Mouse (Mus musculus) myocyte (in vitro differentiated cells): ENCODE measurements around the gene Cacnb2. TPM values are rescaled to one million over a fixed set of nuclear protein-coding genes. Genes with fewer than 3 reads are reported as not detected.

Source experiments
- H3K27me3 ChIP-seq: one replicate; pipeline ENCODE4 v1.6.1; 2011; ENCODE audit not compliant: control insufficient read depth, insufficient read depth, insufficient read length
- H3K36me3 ChIP-seq: one replicate; pipeline ENCODE4 v1.6.1; 2011; ENCODE audit not compliant: control insufficient read depth, insufficient read depth
- H3K4me2 ChIP-seq: one replicate; pipeline ENCODE4 v1.6.1; 2011; ENCODE audit warnings: low read depth, control low read depth
- H3K4me3 ChIP-seq: one replicate; pipeline ENCODE4 v1.5.1; 2011; ENCODE audit warnings: mild to moderate bottlenecking, control low read depth, moderate library complexity
- H3K79me2 ChIP-seq: one replicate; pipeline ENCODE4 v1.6.1; 2011; ENCODE audit not compliant: control insufficient read depth, insufficient read depth
- H3ac ChIP-seq: one replicate; pipeline ENCODE4 v1.6.1; 2011; ENCODE audit not compliant: control insufficient read depth, insufficient read length
- CEBPB ChIP-seq: IDR thresholded peaks from 2 replicates; pipeline ENCODE4 v1.6.1; 2011; ENCODE audit warnings: mild to moderate bottlenecking, moderate library complexity; ENCODE audit not compliant: poor library complexity, insufficient read depth, severe bottlenecking
- E2F4 ChIP-seq: IDR thresholded peaks from one replicate; pipeline ENCODE4 v1.6.1; 2011; ENCODE audit warnings: mild to moderate bottlenecking, control low read depth, moderate library complexity; ENCODE audit not compliant: insufficient read depth
- MAX ChIP-seq: IDR thresholded peaks from one replicate; pipeline ENCODE4 v1.6.1; 2011; ENCODE audit warnings: low read depth, mild to moderate bottlenecking, control low read depth
- MYOD1 ChIP-seq, 3 experiments: IDR thresholded peaks; one replicate each; pipeline ENCODE4 v1.6.1; 2011; ENCODE audit warnings: control low read depth in 2 of 3, low read depth in 2 of 3, mild to moderate bottlenecking in 2 of 3, moderate library complexity in 1 of 3; ENCODE audit not compliant: insufficient read length in 2 of 3, control insufficient read depth in 1 of 3
- MYOG ChIP-seq, 3 experiments: IDR thresholded peaks; one replicate each; pipeline ENCODE4 v1.6.1; 2011; ENCODE audit warnings: control low read depth in 2 of 3, low read depth in 2 of 3, mild to moderate bottlenecking in 2 of 3; ENCODE audit not compliant: insufficient read length in 2 of 3, control insufficient read depth in 1 of 3, insufficient read depth in 1 of 3
- POLR2A ChIP-seq: IDR thresholded peaks from one replicate; pipeline ENCODE4 v1.6.1; 2011; ENCODE audit warnings: low read depth, mild to moderate bottlenecking, control low read depth, moderate library complexity; ENCODE audit not compliant: insufficient read length
- POLR2AphosphoS2 ChIP-seq: IDR thresholded peaks from one replicate; pipeline ENCODE4 v1.6.1; 2011; ENCODE audit warnings: low read depth, control low read depth; ENCODE audit not compliant: insufficient read length
- REST ChIP-seq: IDR thresholded peaks from one replicate; pipeline ENCODE4 v1.6.1; 2011; ENCODE audit warnings: mild to moderate bottlenecking, control low read depth, moderate library complexity; ENCODE audit not compliant: insufficient read depth, insufficient read length
- SRF ChIP-seq: IDR thresholded peaks from one replicate; pipeline ENCODE4 v1.6.1; 2011; ENCODE audit warnings: low read depth; ENCODE audit not compliant: control insufficient read depth, insufficient read length
- TCF12 ChIP-seq: IDR thresholded peaks from one replicate; pipeline ENCODE4 v1.6.1; 2011; ENCODE audit warnings: mild to moderate bottlenecking, control low read depth; ENCODE audit not compliant: poor library complexity, insufficient read depth, severe bottlenecking
- TCF3 ChIP-seq: IDR thresholded peaks from one replicate; pipeline ENCODE4 v1.6.1; 2011; ENCODE audit warnings: low read depth, control low read depth; ENCODE audit not compliant: insufficient read length
- USF1 ChIP-seq: IDR thresholded peaks from one replicate; pipeline ENCODE4 v1.6.1; 2011; ENCODE audit warnings: low read depth, mild to moderate bottlenecking, control low read depth, moderate library complexity
- polyA plus RNA-seq: library from polyadenylated mRNA; unstranded; fragments of >200 nt; fragmentation: generic; extraction: Trizol; gene quantifications from one replicate; pipeline ENCODE4 v1.2.1, GENCODE M21; 2012; ENCODE audit warnings: missing spikeins

The Cacnb2 gene
- polyA plus RNA-seq, 1 experiment: 0.85 TPM

DNA sequence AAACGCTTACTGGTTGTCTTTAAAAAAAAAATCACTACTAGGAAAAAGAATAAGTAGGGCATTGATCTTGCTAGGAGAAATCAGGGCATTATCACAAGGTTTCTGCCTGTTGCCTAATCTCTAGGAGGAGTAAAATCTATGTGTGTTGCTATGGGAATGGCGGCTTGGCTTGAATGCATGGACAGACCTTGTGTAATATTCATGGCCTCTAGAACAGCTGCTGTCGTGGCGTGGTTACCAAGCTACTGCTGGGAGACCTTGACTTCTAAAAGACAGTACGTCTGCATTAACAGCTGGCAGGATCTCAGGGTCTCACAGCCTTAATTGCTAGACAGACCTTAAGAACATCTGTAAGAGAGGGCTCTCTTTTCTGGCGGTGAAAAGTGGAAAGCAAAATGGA, 272.7 kb downstream of the Cacnb2 start:
- no peak overlapping the region for H3K4me2 ChIP-seq
- H3K4me3 ChIP-seq: no peak overlapping the region
- no peaks in the 10 kb centered on the region for H3K27me3 ChIP-seq
- no peak for TF ChIP-seq TCF12
- TF ChIP-seq MYOD1 (IDR thresholded peaks at IDR 0.05; ENCODE audit: control insufficient read depth in 1 of 3, insufficient read length in 2 of 3, low read depth in 2 of 3): peak in 1 of 3 experiments; percentile 17
- H3K79me2 ChIP-seq: no peaks in the 10 kb centered on the region
- no peak overlapping the region for H3ac ChIP-seq
- no peaks in the 10 kb centered on the region for H3K36me3 ChIP-seq

DNA sequence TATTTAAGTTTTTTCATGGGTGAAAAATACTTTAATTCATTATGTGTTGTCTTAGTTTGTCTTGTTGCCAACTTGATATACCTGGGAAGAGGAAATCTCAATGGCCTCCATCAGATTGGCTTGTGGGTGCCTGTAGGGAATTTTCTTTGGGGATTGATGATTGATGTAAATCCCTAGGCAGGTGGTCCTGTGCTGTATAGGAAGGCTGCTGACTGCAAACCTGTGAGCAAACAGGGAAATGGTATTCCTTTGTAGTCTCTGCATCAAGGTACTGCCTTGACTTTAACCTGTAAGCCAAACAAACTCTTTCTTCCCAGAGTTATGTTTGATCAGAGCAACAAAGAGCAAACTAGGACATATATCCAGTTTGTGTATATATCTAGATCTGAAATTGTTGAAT, 276.1 kb downstream of the Cacnb2 start:
- no peak overlapping the region for H3K4me3 ChIP-seq
- TF ChIP-seq MAX (no peak), MYOG (IDR thresholded peaks at IDR 0.05; ENCODE audit: control insufficient read depth in 1 of 3, insufficient read depth in 1 of 3, insufficient read length in 2 of 3, low read depth in 2 of 3) (no peak), REST (no peak), POLR2AphosphoS2 (no peak), TCF3 (no peak), E2F4 (no peak), TCF12 (no peak), CEBPB (no peak), MYOD1 (IDR thresholded peaks at IDR 0.05; ENCODE audit: control insufficient read depth in 1 of 3, insufficient read length in 2 of 3, low read depth in 2 of 3) (no peak), POLR2A (no peak), USF1 (no peak), SRF (no peak)
- H3K27me3 ChIP-seq: no peaks in the 10 kb centered on the region

DNA sequence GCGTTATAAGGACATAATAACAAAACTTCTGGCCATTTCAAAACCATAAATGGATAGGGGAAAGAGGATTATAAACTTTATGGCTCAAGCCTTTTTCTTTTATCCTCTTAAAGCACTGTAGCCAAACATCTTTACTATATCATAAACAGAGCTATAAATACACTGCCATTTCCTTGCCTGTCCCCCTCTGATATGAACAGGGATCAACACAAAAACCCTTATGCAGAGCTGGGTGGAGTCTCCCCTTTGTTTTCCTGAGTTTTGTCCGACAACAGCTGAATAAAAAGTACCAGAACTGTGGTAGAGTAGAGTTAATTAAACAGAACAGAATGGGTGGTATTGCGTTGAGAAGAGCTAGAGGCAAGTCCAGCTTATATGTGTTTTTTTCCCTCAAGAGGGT, 280.6 kb downstream of the Cacnb2 start:
- TF ChIP-seq REST (no peak), TCF12 (no peak), SRF (no peak), USF1 (no peak), MYOD1 (IDR thresholded peaks at IDR 0.05; ENCODE audit: control insufficient read depth in 1 of 3, insufficient read length in 2 of 3, low read depth in 2 of 3) (no peak), MAX (no peak), POLR2A (no peak), MYOG (IDR thresholded peaks at IDR 0.05; ENCODE audit: control insufficient read depth in 1 of 3, insufficient read depth in 1 of 3, insufficient read length in 2 of 3, low read depth in 2 of 3) (no peak)
- Histone ChIP-seq H3K27me3 (no peaks in the 10 kb centered on the region), H3K4me3 (no peak overlapping the region), H3K79me2 (no peaks in the 10 kb centered on the region), H3K4me2 (no peak overlapping the region), H3K36me3 (no peaks in the 10 kb centered on the region), H3ac (no peak overlapping the region)

More for the DNA sequence above, 276.1 kb downstream of the Cacnb2 start:
- no peaks in the 10 kb centered on the region for H3K79me2 ChIP-seq
- H3K36me3 ChIP-seq: no peaks in the 10 kb centered on the region
- H3K4me2 ChIP-seq: no peak overlapping the region
- no peak overlapping the region for H3ac ChIP-seq

DNA sequence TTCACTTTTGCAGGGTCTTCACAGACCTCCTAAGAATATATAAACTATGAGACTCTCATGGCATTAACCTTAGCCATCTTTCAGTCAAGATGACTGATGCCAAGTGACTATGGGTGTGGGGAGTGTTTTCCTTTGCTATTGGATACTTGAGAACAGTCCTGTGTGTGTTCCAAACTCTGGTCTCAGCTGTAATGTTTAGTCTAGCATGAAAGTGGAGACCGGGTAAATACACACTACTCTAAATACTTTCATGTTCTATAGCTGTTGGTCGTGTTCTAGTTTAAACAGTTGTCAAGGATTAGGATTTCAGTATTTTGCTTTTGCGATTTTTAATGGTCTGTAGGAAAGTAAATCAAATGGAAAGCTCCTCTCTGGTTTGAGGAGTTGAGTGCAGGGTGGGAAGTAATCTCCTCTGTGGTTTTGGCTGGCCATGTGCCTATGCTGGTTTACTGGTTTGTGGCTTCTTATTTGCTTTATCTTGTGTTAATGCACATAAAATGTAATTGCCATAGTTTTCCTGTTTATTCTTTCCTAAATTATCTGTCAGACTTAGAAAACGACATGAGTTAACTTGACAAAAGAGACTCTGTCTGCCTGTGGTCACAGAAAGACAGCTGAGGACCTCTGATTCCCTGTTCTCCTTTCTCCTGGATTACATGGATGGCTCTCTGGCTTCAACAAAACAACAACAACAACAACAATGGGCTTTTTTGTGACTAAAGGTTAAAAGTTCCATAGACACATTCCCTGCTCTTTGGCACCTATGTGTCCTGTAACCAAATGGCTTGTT, 285.7 kb downstream of the Cacnb2 start:
- no peak overlapping the region for H3K4me3 ChIP-seq
- H3K79me2 ChIP-seq: no peaks in the 10 kb centered on the region
- no peak for TF ChIP-seq SRF
- no peak for TF ChIP-seq REST
- no peak for TF ChIP-seq TCF12
- no peak for TF ChIP-seq POLR2A
- TF ChIP-seq USF1: no peak
- no peak for TF ChIP-seq E2F4
- TF ChIP-seq MYOG (IDR thresholded peaks at IDR 0.05; ENCODE audit: control insufficient read depth in 1 of 3, insufficient read depth in 1 of 3, insufficient read length in 2 of 3, low read depth in 2 of 3): no peak
- TF ChIP-seq CEBPB: no peak
- TF ChIP-seq MYOD1 (IDR thresholded peaks at IDR 0.05; ENCODE audit: control insufficient read depth in 1 of 3, insufficient read length in 2 of 3, low read depth in 2 of 3): no peak
- no peak for TF ChIP-seq MAX
- no peak for TF ChIP-seq POLR2AphosphoS2
- no peak for TF ChIP-seq TCF3
- peak overlapping the region; percentile 56 for H3K4me2 ChIP-seq
- no peaks in the 10 kb centered on the region for H3K27me3 ChIP-seq
- H3ac ChIP-seq: no peak overlapping the region
- H3K36me3 ChIP-seq: no peaks in the 10 kb centered on the region

DNA sequence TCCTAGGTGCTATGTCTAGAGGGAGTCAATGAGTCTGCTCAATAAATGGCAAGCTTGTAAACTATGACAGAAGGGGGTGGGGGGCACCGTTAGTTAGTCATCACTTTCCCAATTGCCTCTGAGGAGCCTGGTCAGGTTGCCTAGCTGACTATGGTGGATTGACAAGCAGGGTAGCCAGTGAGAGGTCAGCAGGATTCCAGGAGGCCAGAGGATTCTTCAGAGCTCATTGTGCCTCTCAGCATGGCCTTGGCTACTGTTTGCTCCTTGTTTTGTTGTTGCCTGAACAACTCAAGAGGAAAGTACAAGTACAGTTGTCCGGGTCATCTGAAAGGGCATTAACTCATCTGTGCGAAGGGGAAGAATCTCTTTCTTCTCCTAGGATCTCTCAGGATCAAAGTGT, 300.9 kb downstream of the Cacnb2 start:
- Histone ChIP-seq H3K4me2 (no peak overlapping the region), H3K4me3 (no peak overlapping the region), H3K36me3 (no peaks in the 10 kb centered on the region), H3K79me2 (no peaks in the 10 kb centered on the region), H3ac (no peak overlapping the region), H3K27me3 (no peaks in the 10 kb centered on the region)
- no peak for TF ChIP-seq TCF3
- no peak for TF ChIP-seq REST
- no peak for TF ChIP-seq SRF
- no peak for TF ChIP-seq CEBPB
- TF ChIP-seq POLR2AphosphoS2: no peak
- TF ChIP-seq MYOD1 (IDR thresholded peaks at IDR 0.05; ENCODE audit: control insufficient read depth in 1 of 3, insufficient read length in 2 of 3, low read depth in 2 of 3): no peak
